Mouse (Mus musculus) embryonic stem cell, embryonic (primary cell): ENCODE measurements at regions not wholly inside any gene's neighbourhood (a gene's known extent, or its start where the extent isn't known, plus 50 kb on each side); places are given as distances from the start of the nearest gene placed in this dataset.

Experiments used
- CTCF ChIA-PET, 4 experiments: fragments of 300-600 bp in 2 of 4; fragments of 350-600 bp in 2 of 4; sonication (Branson Sonifier 250); formaldehyde crosslinking; loops; one replicate each; lab custom pipeline; 2022; ENCODE audit warnings: inconsistent platforms in 2 of 4; lab: Charles Lee
- POLR2A ChIA-PET, 4 experiments: fragments of 300-600 bp in 2 of 4; fragments of 350-600 bp in 2 of 4; sonication (Branson Sonifier 250); formaldehyde crosslinking; loops; one replicate each; lab custom pipeline; 2022; ENCODE audit warnings: antibody characterized with exemption in 4 of 4, inconsistent platforms in 1 of 4; lab: Charles Lee

DNA sequence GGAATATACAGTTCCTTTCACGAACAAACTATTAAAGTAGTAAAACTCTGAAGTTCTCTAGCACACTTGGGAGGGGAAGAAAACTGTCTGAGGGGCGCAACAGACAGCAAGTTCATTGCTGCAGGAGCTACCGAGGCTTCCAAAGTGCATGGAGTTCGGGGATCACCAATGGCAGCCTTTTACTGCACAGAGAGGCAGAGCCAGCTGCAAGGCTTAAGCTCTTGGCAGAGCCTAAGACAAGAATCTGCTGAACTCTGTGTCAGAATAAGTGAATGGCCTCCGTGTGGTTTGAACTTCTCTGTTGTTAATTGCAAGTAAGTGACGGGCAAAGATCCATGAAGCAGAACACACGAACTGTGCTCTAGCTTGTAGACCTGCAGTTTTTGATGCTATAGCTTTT, 656.2 kb downstream of the Slc16a7 start:
- CTCF ChIA-PET, result no interaction called here
- POLR2A ChIA-PET, result no interaction called here

DNA sequence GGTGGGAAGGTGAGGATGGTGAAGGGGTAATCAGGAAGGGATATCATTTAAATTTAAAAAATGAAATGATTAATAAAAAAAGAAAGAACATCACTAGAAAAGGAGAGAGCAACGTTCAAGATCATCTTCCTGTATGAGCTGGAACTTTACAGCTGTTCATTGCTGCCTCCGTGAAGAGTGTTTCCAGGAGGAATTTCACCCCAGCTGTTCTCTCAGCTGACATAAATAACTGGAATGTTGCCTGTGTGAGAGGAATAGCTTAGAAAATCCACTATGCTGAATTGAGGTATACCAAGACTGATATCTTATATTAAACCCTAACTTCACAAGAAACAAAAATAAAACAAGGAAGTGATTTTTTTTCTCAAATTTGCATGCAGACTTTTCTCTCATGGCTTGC, 656.9 kb downstream of the Slc16a7 start:
- CTCF ChIA-PET, result no interaction called here

DNA sequence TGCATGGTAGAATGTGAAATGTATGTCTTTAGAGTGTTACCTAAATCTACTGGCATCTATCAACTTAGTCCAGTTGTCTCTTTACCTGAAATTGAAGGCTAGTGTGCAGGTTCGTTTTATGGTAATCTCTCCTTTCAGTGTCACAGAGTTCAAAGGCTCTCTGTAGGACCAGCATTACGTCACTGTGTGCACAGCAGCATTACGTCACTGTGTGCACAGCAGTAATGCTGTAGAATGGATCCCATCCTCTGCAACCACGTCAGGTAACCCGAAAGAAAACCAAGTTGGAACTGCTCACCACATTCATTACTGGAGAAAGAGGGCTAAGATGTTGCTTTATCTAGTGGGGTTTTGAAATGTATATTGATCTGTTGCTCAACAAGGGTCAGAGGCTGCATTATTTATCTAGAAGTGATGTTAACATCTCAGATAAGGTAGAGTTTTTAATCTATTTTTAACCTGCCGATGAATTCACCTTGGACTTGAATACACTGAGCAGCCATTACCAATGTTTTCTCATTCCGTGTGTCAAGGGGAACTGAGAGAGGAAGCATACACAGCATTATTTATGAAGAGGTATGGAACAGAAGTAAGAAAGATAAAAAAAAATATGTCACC, 657.9 kb downstream of the Slc16a7 start:
- CTCF ChIA-PET, result no interaction called here
- POLR2A ChIA-PET, result no interaction called here

More for the DNA sequence above, 656.9 kb downstream of the Slc16a7 start:
- POLR2A ChIA-PET, result no interaction called here

DNA sequence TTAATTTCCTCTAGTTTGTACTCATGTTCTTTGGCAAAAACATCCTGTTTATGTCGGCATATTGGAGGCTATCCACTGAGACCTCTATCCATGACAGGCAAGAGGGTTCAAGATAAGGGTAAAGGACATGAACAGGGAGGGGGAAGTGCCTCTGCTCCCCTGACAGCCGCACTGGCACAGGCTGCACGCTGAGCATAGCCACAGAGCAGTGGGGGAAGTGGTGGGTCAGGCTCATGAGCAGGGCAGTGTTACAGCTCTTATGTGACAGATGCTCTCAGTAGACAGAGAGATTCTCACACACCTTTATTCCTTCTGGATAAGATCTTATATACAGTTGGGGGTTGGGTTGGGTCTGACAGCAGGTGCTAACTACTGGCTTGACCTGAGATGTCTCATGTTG, 676.6 kb downstream of the Slc16a7 start:
- POLR2A ChIA-PET, result no interaction called here

DNA sequence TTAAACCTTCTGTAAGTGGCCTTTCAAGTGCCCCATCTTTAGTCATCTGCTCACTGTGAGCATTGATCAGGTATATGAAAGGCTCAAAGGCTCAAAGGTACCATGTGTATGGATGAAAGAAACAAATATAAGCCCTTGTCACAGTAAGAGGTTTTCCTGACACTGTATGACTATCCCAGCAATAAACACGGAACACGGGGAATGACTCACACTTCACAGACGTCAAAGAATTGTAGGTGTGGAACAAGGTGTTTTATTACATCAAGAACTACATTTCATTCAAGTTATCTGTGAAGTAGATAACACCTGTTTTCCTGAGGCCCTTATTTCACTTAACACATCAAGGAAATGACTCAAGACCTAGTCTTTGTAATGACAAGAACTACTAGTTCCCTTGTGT, 678.3 kb downstream of the Slc16a7 start:
- CTCF ChIA-PET, result no interaction called here
- POLR2A ChIA-PET, result no interaction called here

More for the DNA sequence above, 676.6 kb downstream of the Slc16a7 start:
- CTCF ChIA-PET, result no interaction called here

DNA sequence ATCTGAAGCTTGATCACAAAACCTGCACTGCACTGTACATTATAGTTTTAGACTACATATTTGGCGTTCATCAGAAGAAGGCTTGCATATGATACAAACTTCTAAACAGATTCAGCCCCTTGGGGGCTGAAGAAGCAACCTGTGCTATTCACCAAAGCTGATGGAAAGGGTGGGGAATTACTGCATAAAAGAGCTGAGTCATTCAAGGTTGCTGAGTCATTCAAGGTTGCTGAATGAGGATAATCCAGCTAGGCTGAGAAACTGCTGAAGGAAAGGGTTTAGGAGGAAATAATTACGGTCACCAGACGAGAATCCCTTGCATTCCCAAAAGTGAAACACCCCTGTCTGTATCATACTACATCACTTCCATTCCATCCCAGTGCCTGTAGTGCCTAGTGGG, 679.4 kb downstream of the Slc16a7 start:
- CTCF ChIA-PET, result interaction anchor here in 1 of 4 experiments (0.5 kb wide), 1 partner anchor 53 kb away, joined by 6 read pairs; no protein-coding TSS in a partner anchor
- POLR2A ChIA-PET, result interaction anchor here in 1 of 4 experiments (0.6 kb wide), 1 partner anchor 1472 kb away, joined by 3 read pairs; no protein-coding TSS in a partner anchor

DNA sequence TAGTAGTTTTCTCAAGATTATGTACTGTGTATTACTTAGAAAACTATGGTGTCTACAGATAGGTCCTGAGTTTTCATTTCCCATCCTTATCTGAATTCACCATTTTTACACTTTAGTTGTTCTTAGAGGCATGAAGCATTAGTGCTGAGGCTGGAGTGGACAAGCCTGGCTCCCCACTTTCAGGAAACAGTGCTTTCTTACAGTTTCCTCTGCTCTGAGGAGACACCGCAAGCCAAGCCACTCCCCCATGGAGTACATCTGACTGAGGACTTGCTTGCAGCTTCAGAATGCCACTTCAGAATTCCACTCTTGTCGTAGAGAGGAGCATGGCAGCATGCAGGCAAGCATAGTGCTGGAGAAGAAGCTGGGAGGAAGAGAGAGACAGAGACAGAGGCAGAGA, 682.6 kb downstream of the Slc16a7 start:
- ChIA-PET POLR2A (no interaction called here), CTCF (no interaction called here)
